ENCODE assay signal across 16 mouse cellular contexts in the genomic region with DNA sequence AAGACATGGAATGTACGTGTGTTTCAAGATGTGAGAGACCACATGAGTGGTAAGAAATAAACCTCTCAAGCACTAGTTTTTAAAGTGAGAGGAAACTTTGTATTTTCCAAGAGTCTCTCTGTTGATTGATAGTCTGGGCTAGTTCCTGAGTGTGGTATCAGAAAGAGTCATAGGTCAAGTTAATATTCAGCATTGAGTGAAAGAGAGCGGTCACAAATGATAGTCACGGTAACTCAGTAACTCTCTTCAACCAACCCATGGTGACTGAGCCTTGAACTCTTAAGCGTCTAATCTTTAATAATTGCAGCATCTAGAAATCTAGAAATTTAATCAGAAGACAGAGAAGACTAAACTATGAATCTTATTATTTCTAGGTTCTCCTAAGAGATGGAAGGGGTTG.
"Had no signal": no experiment of that assay in that cellular context is flagged by ENCODE, and none has a peak within 500 bp of the region (broad histone marks: within the 10 kb centered on the region; RNA-seq: fewer than 3 reads in every experiment).

No protein-coding gene starts in this region.

- H3K27ac ChIP-seq: neural tube, embryonic 13.5 days; neural tube, embryonic 15.5 days; stomach, embryonic 15.5 days; stomach, postnatal 0 days had no signal

- H3K4me3 ChIP-seq: neural tube, embryonic 13.5 days; neural tube, embryonic 15.5 days; stomach, embryonic 15.5 days had no signal

- H3K27me3 ChIP-seq: neural tube, embryonic 13.5 days; neural tube, embryonic 15.5 days; stomach, embryonic 15.5 days had no signal

- H3K36me3 ChIP-seq: neural tube, embryonic 13.5 days; neural tube, embryonic 15.5 days; stomach, embryonic 15.5 days had no signal

- DNase-seq: retina, postnatal 1 day; right cerebral cortex, adult 18-20 months; right cerebral cortex, postnatal 14 days; right cerebral cortex, postnatal 25 days; right cerebral cortex, postnatal 4 days; spleen, adult 18-20 months; thymus, adult 18-20 months; thymus, adult 2 months; thymus, postnatal 14 days; thymus, postnatal 25 days; thymus, postnatal 36 days; thymus, postnatal 4 days had no signal

- H3K4me1 ChIP-seq: neural tube, embryonic 13.5 days; neural tube, embryonic 15.5 days; stomach, embryonic 15.5 days had no signal
